Mouse (Mus musculus) intestine, postnatal 0 days (tissue): Measurements from ENCODE around the gene Lrch3. TPM values are rescaled to one million over a fixed set of nuclear protein-coding genes. Genes with fewer than 3 reads are reported as not detected.
A peak's percentile ranks its signal among the peaks of the same experiment; 100 is the strongest.

Experiments
- ATAC-seq: fragments of 200-750 bp; cut with Nextera tagmentation; 2 replicates; pipeline ENCODE4 v1.8.0; 2017; ENCODE audit warnings: mild to moderate bottlenecking, moderate TSS enrichment, moderate library complexity
- H3K27ac ChIP-seq: fragments of 300-500 bp; sonication (generic); 2 replicates; pipeline ENCODE4 v1.5.1; 2014; ENCODE audit warnings: mild to moderate bottlenecking, low read depth, low read length, moderate library complexity
- H3K27me3 ChIP-seq: fragments of 300-500 bp; sonication (generic); replicated peaks from 2 replicates; pipeline ENCODE4 v1.6.1; 2014; ENCODE audit warnings: low read length, mixed read lengths; ENCODE audit not compliant: control insufficient read depth, insufficient read depth
- H3K36me3 ChIP-seq: fragments of 300-500 bp; sonication (generic); 2 replicates; pipeline ENCODE4 v1.6.1; 2014; ENCODE audit warnings: mild to moderate bottlenecking, moderate library complexity; ENCODE audit not compliant: control insufficient read depth, insufficient read depth
- H3K4me1 ChIP-seq: fragments of 300-500 bp; sonication (generic); replicated peaks from 2 replicates; pipeline ENCODE4 v1.6.1; 2014; ENCODE audit warnings: antibody characterized with exemption, low read length, mixed read lengths; ENCODE audit not compliant: control insufficient read depth, insufficient read depth
- H3K4me2 ChIP-seq: fragments of 300-500 bp; sonication (generic); replicated peaks from 2 replicates; pipeline ENCODE4 v1.6.1; 2014; ENCODE audit warnings: low read depth, mild to moderate bottlenecking, moderate library complexity
- H3K4me3 ChIP-seq: fragments of 300-500 bp; sonication (generic); 2 replicates; pipeline ENCODE4 v1.5.1; 2014; ENCODE audit warnings: low read depth, low read length
- H3K9ac ChIP-seq: fragments of 300-500 bp; sonication (generic); 2 replicates; pipeline ENCODE4 v1.6.1; 2014; ENCODE audit warnings: mild to moderate bottlenecking, low read depth, low read length
- H3K9me3 ChIP-seq: fragments of 300-500 bp; sonication (generic); 2 replicates; pipeline ENCODE4 v1.6.1; 2016; ENCODE audit warnings: mixed run types; ENCODE audit not compliant: control insufficient read depth
- CTCF ChIP-seq: sonication (generic); IDR thresholded peaks from 2 replicates; pipeline ENCODE4 v1.5.1; 2016; ENCODE audit warnings: low read depth, mild to moderate bottlenecking, control low read depth, antibody characterized with exemption, moderate library complexity
- WGBS: fragments of 180-500 bp; shearing (Covaris S2); extraction: QIAGEN DNeasy Blood & Tissue Kit; methylation state at CpG from one replicate; pipeline ENCODE4 v1.1.7; 2014; 5-methylcytosine and 5-hydroxymethylcytosine counted together
- polyA plus RNA-seq: library from polyadenylated mRNA; unstranded; fragments of >200 nt; fragmentation: Nextera tagmentation; extraction: Ambion mirVana; gene quantifications from 2 replicates; pipeline ENCODE4 v1.2.1, GENCODE M21; 2015

Lrch3 gene
- polyA plus RNA-seq, 1 experiment from 2014 or later = 7.8 TPM

- no peaks in the 10 kb centered on the region for H3K27me3 ChIP-seq
- no peaks in the 10 kb centered on the region for H3K4me1 ChIP-seq
- H3K27ac ChIP-seq = no peak overlapping the region
- no peak overlapping the region for H3K9ac ChIP-seq
- WGBS = 67% methylated on average over 6 of the region's 6 CpGs
- ATAC-seq = no peak
- H3K4me2 ChIP-seq = no peak overlapping the region
- H3K9me3 ChIP-seq = no peaks in the 10 kb centered on the region
- no peak for TF ChIP-seq CTCF
- H3K4me3 ChIP-seq = no peak overlapping the region
- peaks cover 36% of the 10 kb centered on the region; the same call in 1 of the 2 replicates for H3K36me3 ChIP-seq
Measured at GRCm38 (mm10) chr16:32954304-32954703, 40.4 kb downstream of the Lrch3 start.

GRCm38 (mm10) chr16:32956889-32957288 lies 43.0 kb downstream of the Lrch3 start:
- H3K27me3 ChIP-seq = no peaks in the 10 kb centered on the region
- no peak for ATAC-seq
- H3K36me3 ChIP-seq = peaks cover 48% of the 10 kb centered on the region
- no peaks in the 10 kb centered on the region for H3K9me3 ChIP-seq
- WGBS = 64% methylated on average over 5 of the region's 5 CpGs
- H3K4me2 ChIP-seq = no peak overlapping the region
- no peak overlapping the region for H3K4me3 ChIP-seq
- no peak overlapping the region for H3K27ac ChIP-seq
- H3K4me1 ChIP-seq = no peaks in the 10 kb centered on the region
- no peak overlapping the region for H3K9ac ChIP-seq
- peak; percentile 12; the same call in 1 of the 2 replicates for TF ChIP-seq CTCF

- ATAC-seq = no peak
- WGBS = 65% methylated on average over 5 of the region's 5 CpGs
Measured at GRCm38 (mm10) chr16:32972535-32972934, 58.6 kb downstream of the Lrch3 start.

GRCm38 (mm10) chr16:32973047-32973446 lies 59.1 kb downstream of the Lrch3 start:
- no peaks in the 10 kb centered on the region for H3K27me3 ChIP-seq
- WGBS = 74% methylated on average over 2 of the region's 2 CpGs
- ATAC-seq = no peak
- no peaks in the 10 kb centered on the region for H3K9me3 ChIP-seq
- H3K27ac ChIP-seq = no peak overlapping the region
- H3K4me1 ChIP-seq = no peaks in the 10 kb centered on the region
- no peak for TF ChIP-seq CTCF
- no peak overlapping the region for H3K4me3 ChIP-seq
- H3K9ac ChIP-seq = no peak overlapping the region
- peaks cover 36% of the 10 kb centered on the region; the same call in 1 of the 2 replicates for H3K36me3 ChIP-seq
- H3K4me2 ChIP-seq = no peak overlapping the region

More at GRCm38 (mm10) chr16:32972535-32972934, 58.6 kb downstream of the Lrch3 start:
- TF ChIP-seq CTCF = no peak
- H3K9me3 ChIP-seq = no peaks in the 10 kb centered on the region
- H3K27me3 ChIP-seq = no peaks in the 10 kb centered on the region
- H3K36me3 ChIP-seq = peaks cover 31% of the 10 kb centered on the region; the same call in 1 of the 2 replicates
- no peak overlapping the region for H3K4me2 ChIP-seq
- H3K9ac ChIP-seq = no peak overlapping the region
- H3K27ac ChIP-seq = no peak overlapping the region
- H3K4me1 ChIP-seq = no peaks in the 10 kb centered on the region
- no peak overlapping the region for H3K4me3 ChIP-seq

- Histone ChIP-seq H3K27me3 (no peaks in the 10 kb centered on the region), H3K9ac (no peak overlapping the region), H3K9me3 (no peaks in the 10 kb centered on the region), H3K4me2 (no peak overlapping the region), H3K27ac (no peak overlapping the region), H3K4me3 (no peak overlapping the region), H3K4me1 (no peaks in the 10 kb centered on the region), H3K36me3 (peaks cover 54% of the 10 kb centered on the region)
- no peak for ATAC-seq
- no peak for TF ChIP-seq CTCF
- WGBS = 74% methylated on average over 1 of the region's 1 CpGs
Measured at GRCm38 (mm10) chr16:32980227-32980626, 66.3 kb downstream of the Lrch3 start.

- Histone ChIP-seq H3K4me2 (no peak overlapping the region), H3K27ac (no peak overlapping the region), H3K9me3 (no peaks in the 10 kb centered on the region), H3K36me3 (peaks cover 58% of the 10 kb centered on the region), H3K27me3 (no peaks in the 10 kb centered on the region), H3K4me3 (no peak overlapping the region), H3K9ac (no peak overlapping the region), H3K4me1 (no peaks in the 10 kb centered on the region)
- no peak for ATAC-seq
- TF ChIP-seq CTCF = no peak
- WGBS = 88% methylated on average over 4 of the region's 4 CpGs
Measured at GRCm38 (mm10) chr16:32981405-32981804, 67.5 kb downstream of the Lrch3 start.

GRCm38 (mm10) chr16:32984631-32985030 lies 70.7 kb downstream of the Lrch3 start:
- 84% methylated on average over 2 of the region's 2 CpGs for WGBS
- TF ChIP-seq CTCF = no peak
- H3K27me3 ChIP-seq = no peaks in the 10 kb centered on the region
- H3K4me1 ChIP-seq = no peaks in the 10 kb centered on the region
- ATAC-seq = no peak
- peaks cover 45% of the 10 kb centered on the region for H3K36me3 ChIP-seq
- no peak overlapping the region for H3K4me2 ChIP-seq
- H3K4me3 ChIP-seq = no peak overlapping the region
- H3K9me3 ChIP-seq = no peaks in the 10 kb centered on the region
- no peak overlapping the region for H3K9ac ChIP-seq
- no peak overlapping the region for H3K27ac ChIP-seq
